Mouse (Mus musculus) bone marrow, adult 2 months (tissue): Measurements from ENCODE around the gene Prkch.

Experiments used
- CTCF ChIP-seq: fragments of 200-500 bp; IDR thresholded peaks from 2 replicates; pipeline ENCODE4 v1.5.1; 2011; ENCODE audit warnings: low read length, control low read depth; ENCODE audit not compliant: control insufficient read depth, insufficient read depth
- POLR2A ChIP-seq: fragments of 200-500 bp; IDR thresholded peaks from 2 replicates; pipeline ENCODE4 v1.6.1; 2011; ENCODE audit warnings: low read depth, mild to moderate bottlenecking, control low read depth, low read length, borderline replicate concordance; ENCODE audit not compliant: control insufficient read depth

- no peak for TF ChIP-seq CTCF
- TF ChIP-seq POLR2A = no peak
Observed at GRCm38 (mm10) chr12:73824828-73825227, 240.2 kb downstream of the Prkch start.
